Mouse (Mus musculus): ENCODE data around the gene Brsk1.

DNA sequence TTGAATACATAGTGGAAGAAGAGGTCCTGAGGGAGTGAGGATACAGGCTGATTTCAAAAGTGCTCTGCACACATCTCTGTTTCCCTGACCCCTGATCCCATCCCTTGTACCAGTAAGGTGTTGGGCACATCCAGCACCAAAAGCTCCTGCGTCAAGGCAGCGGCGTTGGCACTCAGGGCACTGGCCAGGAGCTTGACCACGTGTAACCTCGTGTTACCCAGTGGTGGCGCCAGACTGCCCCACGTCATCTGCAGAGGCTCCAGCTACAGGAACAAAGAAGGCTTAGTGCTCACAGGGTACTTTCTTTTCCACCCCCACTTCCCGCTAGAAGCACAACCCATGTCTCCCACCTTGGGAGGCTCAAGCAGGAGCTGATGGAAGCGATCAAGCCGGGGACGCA, 49.2 kb upstream of the Brsk1 start:
- no peak for TF ChIP-seq ZC3H11A (IDR thresholded peaks at IDR 0.05; ENCODE audit: borderline replicate concordance, low read depth, low read length)
- no peak for TF ChIP-seq HCFC1 (IDR thresholded peaks at IDR 0.05; ENCODE audit: borderline replicate concordance, insufficient read depth, low read length)
- TF ChIP-seq CHD2 (IDR thresholded peaks at IDR 0.05; ENCODE audit: low read depth, low read length), result no peak
- TF ChIP-seq ZNF384 (IDR thresholded peaks at IDR 0.05; ENCODE audit: low read depth, low read length), result no peak
- no peak for TF ChIP-seq MAFK (IDR thresholded peaks at IDR 0.05; ENCODE audit: insufficient read depth, low read depth, low read length)

All from ES-E14 (cell line).